Mouse (Mus musculus): Measurements from ENCODE around the gene Sesn3.

DNA sequence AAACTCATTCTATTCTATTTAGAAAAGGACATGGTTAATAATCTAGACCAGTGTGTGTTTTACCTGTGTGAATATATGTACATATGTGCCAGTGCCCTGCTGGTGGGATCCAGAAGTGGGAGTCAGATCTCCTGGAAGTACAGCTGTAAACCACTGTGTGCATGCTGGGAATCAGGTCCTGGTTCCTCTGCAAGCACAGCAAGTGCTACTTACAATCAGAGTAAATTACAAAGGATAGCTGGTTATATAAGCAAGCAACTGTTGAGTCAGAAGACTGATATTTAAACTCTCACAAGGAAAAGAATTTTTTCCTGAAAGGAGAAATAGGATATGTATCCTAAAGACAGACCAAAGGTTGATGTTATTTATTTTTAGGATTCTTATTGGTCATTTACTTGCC, 13.6 kb downstream of the Sesn3 start:
- TF ChIP-seq E2F4 (IDR thresholded peaks at IDR 0.05; ENCODE audit: insufficient read depth) = no peak
- TF ChIP-seq SRF (IDR thresholded peaks at IDR 0.05; ENCODE audit: control insufficient read depth, insufficient read length, low read depth) = no peak
- no peak for TF ChIP-seq POLR2A (IDR thresholded peaks at IDR 0.05; ENCODE audit: insufficient read length, low read depth)
- no peak for TF ChIP-seq MAX (IDR thresholded peaks at IDR 0.05; ENCODE audit: low read depth)
- no peak for TF ChIP-seq MYOD1 (IDR thresholded peaks at IDR 0.05; ENCODE audit: control insufficient read depth in 1 of 3, insufficient read length in 2 of 3, low read depth in 2 of 3)
- no peak for TF ChIP-seq USF1 (IDR thresholded peaks at IDR 0.05; ENCODE audit: low read depth)
- no peak for TF ChIP-seq POLR2AphosphoS2 (IDR thresholded peaks at IDR 0.05; ENCODE audit: insufficient read length, low read depth)
- TF ChIP-seq CEBPB (IDR thresholded peaks at IDR 0.05; ENCODE audit: insufficient read depth, poor library complexity, severe bottlenecking) = no peak

Data from myocyte (in vitro differentiated cells).